11 mouse cellular contexts compared by ENCODE assay signal in genomic region chr6:100433534-100433867, GRCm38 (mm10).
A peak's percentile ranks its signal among the peaks of the same experiment; 100 is the strongest.
DNase-seq lines count a peak whose midpoint lies in the region; TF ChIP-seq lines count a peak whose summit lies in the region.
"Had no signal": no experiment of that assay in that cellular context is flagged by ENCODE, and none has a peak within 500 bp of the region (broad histone marks: within the 10 kb centered on the region; RNA-seq: fewer than 3 reads in every experiment).

No protein-coding gene starts in this region.

- intact Hi-C loops in left cerebral cortex, postnatal 4 days (cut with DNase I) = no loop called here

- peak overlapping the region; percentile 49; the same call in 1 of the 2 replicates for H3K27ac ChIP-seq in heart, embryonic 10.5 days
- H3K27ac ChIP-seq in embryonic facial prominence, embryonic 10.5 days (replicated peaks) = peak overlapping the region; percentile 66; the same call in 1 of the 2 replicates
- H3K27ac ChIP-seq: lung, embryonic 15.5 days had no signal

- DNase-seq in heart, embryonic 10.5 days (ENCODE audit: low spot score) = no peak
- DNase-seq in heart, adult 9 months (ENCODE audit: low spot score in 2 of 2) = no peak
- DNase-seq in left cerebral cortex, postnatal 4 days = peak; percentile 67
- no peak for DNase-seq in left cerebral cortex, adult 11 months (ENCODE audit: low spot score)
- DNase-seq in embryonic facial prominence, embryonic 10.5 days (ENCODE audit: low spot score) = peak; percentile 40
- no peak for DNase-seq in thymus, adult 18-20 months
- no peak for DNase-seq in spleen, adult 18-20 months
- DNase-seq: cerebellum, adult 11-12 months; kidney, postnatal 14 days had no signal

- H3K4me3 ChIP-seq in heart, embryonic 10.5 days = no peak overlapping the region
- peak overlapping the region; percentile 50; the same call in 1 of the 2 replicates for H3K4me3 ChIP-seq in E14TG2a.4 (replicated peaks; ENCODE audit: low read length)
- no peak overlapping the region; the same call in 1 of the 2 replicates for H3K4me3 ChIP-seq in embryonic facial prominence, embryonic 10.5 days
- H3K4me3 ChIP-seq: lung, embryonic 15.5 days had no signal

- H3K27me3 ChIP-seq in heart, embryonic 10.5 days (ENCODE audit: insufficient read depth, poor library complexity, severe bottlenecking) = peaks cover 71% of the 10 kb centered on the region
- no peaks in the 10 kb centered on the region for H3K27me3 ChIP-seq in E14TG2a.4 (ENCODE audit: insufficient read depth, low read length)
- peaks cover 100% of the 10 kb centered on the region for H3K27me3 ChIP-seq in embryonic facial prominence, embryonic 10.5 days (replicated peaks; ENCODE audit: low read depth, poor library complexity, severe bottlenecking)
- H3K27me3 ChIP-seq: lung, embryonic 15.5 days had no signal

- peaks cover 45% of the 10 kb centered on the region for H3K4me1 ChIP-seq in heart, embryonic 10.5 days
- peaks cover 74% of the 10 kb centered on the region for H3K4me1 ChIP-seq in E14TG2a.4 (replicated peaks; ENCODE audit: low read depth, low read length)
- H3K4me1 ChIP-seq in embryonic facial prominence, embryonic 10.5 days = peaks cover 73% of the 10 kb centered on the region

- no peaks in the 10 kb centered on the region for H3K36me3 ChIP-seq in heart, embryonic 10.5 days
- H3K36me3 ChIP-seq in E14TG2a.4 (ENCODE audit: insufficient read depth, low read length) = no peaks in the 10 kb centered on the region
- H3K36me3 ChIP-seq in embryonic facial prominence, embryonic 10.5 days (replicated peaks) = no peaks in the 10 kb centered on the region
- H3K36me3 ChIP-seq: lung, embryonic 15.5 days had no signal

- no peaks in the 10 kb centered on the region for H3K9me3 ChIP-seq in heart, embryonic 10.5 days
- H3K9me3 ChIP-seq in E14TG2a.4 (ENCODE audit: low read length) = peaks cover 10% of the 10 kb centered on the region
- H3K9me3 ChIP-seq in embryonic facial prominence, embryonic 10.5 days = peaks cover 3% of the 10 kb centered on the region; the same call in 1 of the 2 replicates
- H3K9me3 ChIP-seq: lung, embryonic 15.5 days had no signal

- no peak for TF ChIP-seq CTCF in E14TG2a.4 (conservative IDR thresholded peaks at IDR 0.05; ENCODE audit: low read length)

- 59% methylated on average over 9 of the region's 9 CpGs for WGBS in heart, embryonic 10.5 days
- 33% methylated on average over 9 of the region's 9 CpGs for WGBS in embryonic facial prominence, embryonic 10.5 days

Comparison
In these comparisons a context has a peak if more than half of its experiments do, and no peak if none do; other contexts are left out.
1. DNase-seq: peak in left cerebral cortex, postnatal 4 days (single experiment) and embryonic facial prominence, embryonic 10.5 days (single experiment); none in heart, embryonic 10.5 days (single experiment), heart, adult 9 months (0 of 2), left cerebral cortex, adult 11 months (single experiment), thymus, adult 18-20 months (0 of 2) and spleen, adult 18-20 months (0 of 2).